Mouse (Mus musculus) spleen, adult 2 months (tissue): ENCODE data around the gene Cetn3.

Experiments
- CTCF ChIP-seq: fragments of 200-500 bp; IDR thresholded peaks from 2 replicates; pipeline ENCODE4 v1.5.1; 2011; ENCODE audit warnings: mild to moderate bottlenecking, inconsistent platforms; ENCODE audit not compliant: insufficient read depth, insufficient read length, insufficient replicate concordance; ENCODE audit errors: extremely low read depth
- POLR2A ChIP-seq: fragments of 200-500 bp; IDR thresholded peaks from 2 replicates; pipeline ENCODE4 v1.6.1; 2011; ENCODE audit warnings: low read depth, low read length, inconsistent platforms

GRCm38 (mm10) chr13:81755324-81755723 lies 27.6 kb upstream of the Cetn3 start:
- TF ChIP-seq CTCF (no peak), POLR2A (no peak)
